Mouse (Mus musculus): ENCODE measurements around the gene Gm20388.

GRCm38 (mm10) chr8:120207364-120207763 lies 296.7 kb downstream of the Gm20388 start:
- peak; percentile 52 for TF ChIP-seq CTCF (IDR thresholded peaks at IDR 0.05; ENCODE audit: low read depth)
- no peak for TF ChIP-seq EP300 (optimal IDR thresholded peaks at IDR 0.05)
